Mouse (Mus musculus) liver, postnatal 0 days (tissue): Measurements from ENCODE around the gene Ptger1. TPM values are rescaled to one million over a fixed set of nuclear protein-coding genes. Genes with fewer than 3 reads are reported as not detected.

Source experiments
- ATAC-seq: fragments of 200-750 bp; cut with Nextera tagmentation; 2 replicates; pipeline ENCODE4 v1.8.0; 2017; ENCODE audit warnings: mild to moderate bottlenecking, moderate library complexity
- DNase-seq: peaks from one replicate; pipeline ENCODE4 v3.0.0-alpha.2; 2016
- H3K27ac ChIP-seq: fragments of 300-500 bp; sonication (generic); 2 replicates; pipeline ENCODE4 v1.5.1; 2014; ENCODE audit warnings: antibody characterized with exemption, moderate library complexity, mild to moderate bottlenecking, low read depth
- H3K27me3 ChIP-seq: fragments of 300-500 bp; sonication (generic); 2 replicates; pipeline ENCODE4 v1.6.1; 2014; ENCODE audit warnings: low read length, control low read depth, mixed read lengths; ENCODE audit not compliant: insufficient read depth
- H3K36me3 ChIP-seq: fragments of 300-500 bp; sonication (generic); replicated peaks from 2 replicates; pipeline ENCODE4 v1.6.1; 2014; ENCODE audit warnings: mild to moderate bottlenecking, control low read depth, low read length, moderate library complexity, mixed read lengths; ENCODE audit not compliant: insufficient read depth
- H3K4me1 ChIP-seq: fragments of 300-500 bp; sonication (generic); 2 replicates; pipeline ENCODE4 v1.6.1; 2014; ENCODE audit warnings: antibody characterized with exemption, mild to moderate bottlenecking, control low read depth; ENCODE audit not compliant: insufficient read depth
- H3K4me2 ChIP-seq: fragments of 300-500 bp; sonication (generic); 2 replicates; pipeline ENCODE4 v1.6.1; 2014; ENCODE audit warnings: low read depth, mild to moderate bottlenecking, low read length, moderate library complexity, mixed read lengths
- H3K4me3 ChIP-seq: fragments of 300-500 bp; sonication (generic); 2 replicates; pipeline ENCODE4 v1.5.1; 2014; ENCODE audit warnings: low read depth, low read length
- H3K9ac ChIP-seq: fragments of 300-500 bp; sonication (generic); replicated peaks from 2 replicates; pipeline ENCODE4 v1.6.1; 2014; ENCODE audit warnings: mild to moderate bottlenecking, moderate library complexity
- H3K9me3 ChIP-seq: fragments of 300-500 bp; sonication (generic); 2 replicates; pipeline ENCODE4 v1.6.1; 2016; ENCODE audit warnings: mild to moderate bottlenecking, control low read depth, low read length, mixed read lengths
- CTCF ChIP-seq: sonication (generic); IDR thresholded peaks from 2 replicates; pipeline ENCODE4 v1.5.1; 2016; ENCODE audit warnings: antibody characterized with exemption, low read depth
- EP300 ChIP-seq: IDR thresholded peaks from 2 replicates; pipeline ENCODE4 v1.6.1; 2016; ENCODE audit warnings: antibody characterized with exemption, low read depth, mild to moderate bottlenecking
- WGBS: fragments of 180-500 bp; shearing (Covaris S2); extraction: QIAGEN DNeasy Blood & Tissue Kit; methylation state at CpG from one replicate; pipeline ENCODE4 v1.1.7; 2014; ENCODE audit not compliant: insufficient replicate concordance; 5-methylcytosine and 5-hydroxymethylcytosine counted together
- polyA plus RNA-seq: library from polyadenylated mRNA; unstranded; fragments of >200 nt; fragmentation: Nextera tagmentation; extraction: Ambion mirVana; gene quantifications from 2 replicates; pipeline ENCODE4 v1.2.1, GENCODE M21; 2015

The Ptger1 gene
- polyA plus RNA-seq, 1 experiment from 2014 or later: 0.16 TPM

DNA sequence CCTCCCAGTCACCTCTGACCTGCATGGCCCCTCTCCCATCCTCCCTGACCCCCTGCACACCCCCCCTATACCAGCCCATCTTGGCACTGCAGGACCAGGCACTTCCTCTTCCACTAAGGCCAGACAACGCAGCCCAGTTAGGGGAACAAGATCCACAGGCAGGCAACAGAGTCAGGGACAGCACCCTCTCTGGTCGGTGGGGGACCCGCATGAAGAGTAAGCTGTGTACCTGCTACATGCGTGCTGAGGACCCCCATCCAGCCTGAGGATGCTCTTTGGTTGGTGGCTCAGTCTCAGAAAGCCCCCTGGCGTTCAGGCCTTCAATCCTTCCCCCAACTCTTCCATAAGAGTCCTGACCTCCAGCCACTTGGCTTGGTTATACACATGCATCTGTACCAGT lies 39.9 kb downstream of the Ptger1 start:
- H3K36me3 ChIP-seq: no peaks in the 10 kb centered on the region
- no peak for DNase-seq
- H3K9ac ChIP-seq: no peak overlapping the region
- no peak overlapping the region for H3K4me3 ChIP-seq
- no peaks in the 10 kb centered on the region for H3K9me3 ChIP-seq
- H3K27me3 ChIP-seq: no peaks in the 10 kb centered on the region
- no peak overlapping the region for H3K27ac ChIP-seq
- H3K4me2 ChIP-seq: no peak overlapping the region
- TF ChIP-seq CTCF: no peak
- no peak for TF ChIP-seq EP300
- 59% methylated on average over 5 of the region's 5 CpGs for WGBS
- H3K4me1 ChIP-seq: no peaks in the 10 kb centered on the region
- no peak for ATAC-seq

DNA sequence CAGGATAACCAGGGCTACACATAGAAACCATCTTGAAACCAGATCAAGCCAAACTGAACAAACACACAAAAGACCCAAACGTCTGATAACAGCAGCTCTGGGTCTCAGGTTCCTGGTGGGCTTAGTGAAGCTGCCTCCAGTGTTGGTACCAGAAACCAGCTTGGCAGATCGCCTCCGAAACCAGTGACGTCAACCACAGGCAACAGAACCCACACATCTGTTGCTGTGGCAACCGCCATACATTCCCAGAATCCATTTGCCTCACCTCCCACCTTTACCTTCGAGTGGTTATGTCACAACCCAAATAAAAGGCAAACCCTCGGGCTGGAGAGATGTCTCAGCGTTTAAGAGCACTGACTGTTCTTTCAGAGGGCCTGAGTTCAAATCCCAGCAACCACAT lies 41.1 kb downstream of the Ptger1 start:
- no peaks in the 10 kb centered on the region for H3K36me3 ChIP-seq
- no peaks in the 10 kb centered on the region for H3K27me3 ChIP-seq
- ATAC-seq: no peak
- H3K27ac ChIP-seq: no peak overlapping the region
- H3K9me3 ChIP-seq: no peaks in the 10 kb centered on the region
- TF ChIP-seq CTCF: no peak
- no peak for TF ChIP-seq EP300
- no peak overlapping the region for H3K9ac ChIP-seq
- H3K4me3 ChIP-seq: no peak overlapping the region
- 63% methylated on average over 8 of the region's 8 CpGs for WGBS
- no peak for DNase-seq
- no peaks in the 10 kb centered on the region for H3K4me1 ChIP-seq
- no peak overlapping the region for H3K4me2 ChIP-seq

DNA sequence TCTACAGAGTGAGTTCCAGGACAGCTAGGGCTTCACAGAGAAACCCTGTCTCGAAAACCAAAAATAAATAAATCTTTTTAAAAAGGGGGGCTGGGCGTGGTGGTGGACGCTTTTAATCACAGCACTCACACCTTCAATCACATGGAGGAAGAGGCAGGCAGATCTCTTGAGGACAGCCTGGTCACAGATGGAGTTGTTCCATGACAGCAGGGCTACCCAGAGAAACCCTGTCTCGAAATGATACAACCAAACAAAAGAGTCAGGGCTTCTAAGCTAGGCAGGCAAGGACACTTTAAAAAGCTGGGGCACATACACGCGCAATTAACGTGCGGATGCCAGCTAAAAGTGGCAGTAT lies 48.2 kb downstream of the Ptger1 start:
- no peak overlapping the region for H3K27ac ChIP-seq
- DNase-seq (no peak), ATAC-seq (no peak; the same call in 1 of the 2 replicates)
- peak overlapping the region; percentile 100 for H3K4me3 ChIP-seq
- TF ChIP-seq EP300: no peak
- no peak for TF ChIP-seq CTCF
- peaks cover 5% of the 10 kb centered on the region for H3K36me3 ChIP-seq
- H3K4me1 ChIP-seq: peaks cover 17% of the 10 kb centered on the region
- H3K4me2 ChIP-seq: peak overlapping the region; percentile 91
- H3K9me3 ChIP-seq: no peaks in the 10 kb centered on the region
- H3K9ac ChIP-seq: 0 out of 2 replicates have a peak overlapping the region, but pooled peaks have one; percentile 34
- no peaks in the 10 kb centered on the region for H3K27me3 ChIP-seq
- 13% methylated on average over 8 of the region's 8 CpGs for WGBS

DNA sequence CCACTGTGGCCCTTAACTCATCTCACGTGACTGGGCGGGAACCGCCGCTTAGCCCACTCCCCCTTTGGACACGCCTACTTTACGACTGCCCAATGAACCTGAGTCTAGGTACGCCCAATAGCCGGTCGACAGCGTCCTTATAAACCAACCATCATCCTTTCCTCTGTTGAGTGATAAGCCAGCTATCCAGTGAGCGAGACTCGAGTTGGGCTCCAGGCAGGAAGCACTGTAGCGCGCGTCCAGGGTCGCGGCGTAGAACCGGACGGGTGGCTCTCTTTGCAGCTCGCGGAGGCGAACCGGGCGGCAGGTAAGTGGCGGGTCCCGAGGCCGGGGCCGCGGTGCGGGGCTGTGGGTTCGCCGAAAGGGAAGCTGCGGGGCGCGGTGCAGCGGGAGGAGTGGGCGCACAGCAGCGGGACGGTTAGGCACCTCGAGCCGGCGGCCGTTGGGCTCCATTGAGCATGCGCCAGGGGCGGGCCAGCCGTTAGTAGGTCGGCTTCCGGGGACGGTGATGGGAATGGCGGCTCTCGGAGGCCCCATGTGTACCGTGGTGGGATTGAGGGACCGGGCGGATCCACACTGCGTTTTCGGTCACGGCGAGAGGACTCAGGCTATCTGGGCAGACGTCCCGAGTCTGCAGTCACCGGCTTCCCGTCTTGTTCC lies 48.7 kb downstream of the Ptger1 start, which contains the start of gene Ddx39:
Ddx39 (plus strand) TSS at position 147 of the 660 bp plus-strand sequence.
- peak within 1 kb of the TSS; percentile 98 for H3K27ac ChIP-seq
- H3K4me2 ChIP-seq: peak within 1 kb of the TSS; percentile 91
- H3K27me3 ChIP-seq: no peaks in the 10 kb centered on the region
- peak; percentile 100 for ATAC-seq
- peak; percentile 95 for DNase-seq
- H3K9me3 ChIP-seq: no peaks in the 10 kb centered on the region
- H3K9ac ChIP-seq: peak within 1 kb of the TSS; percentile 94
- 1% methylated on average over 61 of the region's 63 CpGs for WGBS
- peaks cover 10% of the 10 kb centered on the region for H3K36me3 ChIP-seq
- TF ChIP-seq CTCF (no peak), EP300 (no peak)
- H3K4me1 ChIP-seq: peaks cover 17% of the 10 kb centered on the region
- peak within 1 kb of the TSS; percentile 100 for H3K4me3 ChIP-seq

DNA sequence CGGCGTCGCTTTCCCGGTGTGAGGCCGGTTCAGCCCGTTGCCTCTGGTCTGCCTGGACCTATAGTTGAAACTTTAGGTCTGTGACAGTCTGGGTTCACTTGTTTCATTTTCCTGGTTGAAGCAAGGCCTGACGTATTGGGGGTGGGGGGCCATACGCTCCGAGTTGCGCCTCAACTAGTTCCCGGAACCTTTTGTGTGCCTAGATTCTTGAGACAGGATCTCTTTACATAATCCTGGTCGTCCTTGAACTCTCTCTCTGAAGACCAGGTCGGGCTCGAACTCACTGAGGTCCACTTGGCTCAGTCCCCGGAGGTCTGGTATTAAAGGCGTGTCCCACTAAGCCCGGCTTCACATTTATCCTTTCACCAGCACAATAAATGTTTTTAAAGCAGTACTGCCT lies 49.3 kb downstream of the Ptger1 start:
- ATAC-seq: no peak
- peak overlapping the region; percentile 100 for H3K4me3 ChIP-seq
- H3K9me3 ChIP-seq: no peaks in the 10 kb centered on the region
- TF ChIP-seq CTCF (no peak), EP300 (no peak)
- H3K9ac ChIP-seq: peak overlapping the region; percentile 94
- 1% methylated on average over 17 of the region's 17 CpGs for WGBS
- no peaks in the 10 kb centered on the region for H3K27me3 ChIP-seq
- DNase-seq: no peak
- peaks cover 16% of the 10 kb centered on the region for H3K36me3 ChIP-seq
- peak overlapping the region; percentile 98 for H3K27ac ChIP-seq
- peak overlapping the region; percentile 91 for H3K4me2 ChIP-seq
- peaks cover 17% of the 10 kb centered on the region for H3K4me1 ChIP-seq

DNA sequence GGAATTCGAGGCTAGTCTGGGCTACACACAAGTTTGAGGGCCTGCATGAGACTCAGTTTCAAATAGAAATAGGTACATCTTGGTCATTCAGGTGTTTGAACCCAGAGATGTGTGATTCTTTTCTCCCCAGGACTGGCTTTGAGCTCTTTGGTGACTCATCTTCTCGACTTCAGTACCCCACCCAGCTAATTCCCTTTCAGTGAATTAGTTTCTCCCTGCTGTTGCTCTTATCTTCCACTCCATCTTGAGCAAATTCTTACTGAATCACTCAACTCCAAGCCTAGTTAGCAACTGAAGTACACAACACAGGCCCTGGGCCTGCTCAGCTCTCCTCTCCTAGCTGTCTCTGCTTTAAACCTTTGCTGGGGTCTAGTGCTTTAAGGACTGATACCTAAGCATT lies 50.1 kb downstream of the Ptger1 start:
- Histone ChIP-seq H3K27ac (peak overlapping the region; percentile 49), H3K4me3 (peak overlapping the region; percentile 100), H3K27me3 (no peaks in the 10 kb centered on the region), H3K9ac (peak overlapping the region; percentile 94), H3K36me3 (peaks cover 24% of the 10 kb centered on the region), H3K4me2 (peak overlapping the region; percentile 91), H3K9me3 (no peaks in the 10 kb centered on the region), H3K4me1 (peaks cover 17% of the 10 kb centered on the region)
- 32% methylated on average over 2 of the region's 2 CpGs for WGBS
- DNase-seq (no peak), ATAC-seq (no peak)
- TF ChIP-seq EP300 (no peak), CTCF (no peak)
